Mouse (Mus musculus) gastrocnemius, postnatal 36 days (tissue): ENCODE results near the gene Psmg3. TPM values are rescaled to one million over a fixed set of nuclear protein-coding genes. Genes with fewer than 3 reads are reported as not detected.
A peak's percentile ranks its signal among the peaks of the same experiment; 100 is the strongest.

ENCODE experiments used
- DNase-seq, 2 experiments: peaks; one replicate each; pipeline ENCODE4 v3.0.0; 2022
- intact Hi-C: fragments of 180-260 bp; cut with DNase I; formaldehyde crosslinking; loops from one replicate; pipeline ENCODE4 v1.15.1; 2025
- total RNA-seq, 2 experiments: library from RNA; stranded (reverse); gene quantifications; 2 replicates each; pipeline ENCODE4 v1.2.3; 2021

Psmg3 gene
- total RNA-seq, 2 experiments from 2014 or later = 6.7 to 8.7 TPM

DNA sequence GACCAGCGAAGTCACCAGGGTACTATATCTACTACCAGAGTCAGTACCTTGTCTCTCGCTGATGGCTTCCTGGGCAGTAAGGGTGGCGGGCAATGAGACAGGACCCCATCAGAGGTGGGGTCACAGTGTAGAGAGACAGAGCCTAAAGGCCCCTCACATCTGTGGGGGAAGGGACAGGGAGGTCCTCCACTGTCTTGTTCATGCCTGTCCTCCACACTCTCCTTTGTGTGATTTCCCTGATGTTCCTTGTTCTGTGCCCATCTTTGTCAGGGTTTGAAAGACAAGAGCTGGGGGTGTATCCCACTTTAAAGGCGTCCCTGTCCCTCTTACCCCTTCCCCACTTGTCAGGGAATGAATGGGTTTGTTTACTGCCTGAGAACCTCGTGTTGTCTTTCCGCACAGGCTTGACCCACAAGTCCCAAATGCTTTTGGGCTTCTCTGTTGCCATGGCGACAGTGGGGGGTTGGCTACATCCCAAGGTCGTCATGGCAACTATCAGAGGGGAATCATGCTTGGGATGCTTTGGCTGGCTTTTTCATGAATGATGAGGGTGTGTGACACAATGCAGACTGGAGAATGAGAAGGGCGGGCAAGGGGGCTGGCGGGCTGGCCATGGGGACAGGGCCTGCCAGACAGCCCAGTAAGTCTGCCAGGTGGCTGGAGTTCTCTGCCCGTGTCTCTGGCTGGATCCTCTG, 29.1 kb downstream of the Psmg3 start:
- peak; percentile 81 to 88 for DNase-seq
- intact Hi-C loops = no loop called here

GRCm38 (mm10) chr5:139796900-139797299, 29.8 kb downstream of the Psmg3 start:
- intact Hi-C loops = no loop called here

GRCm38 (mm10) chr5:139796001-139796620, 30.6 kb downstream of the Psmg3 start:
- no peak for DNase-seq
- intact Hi-C loops = no loop called here

More at GRCm38 (mm10) chr5:139796900-139797299, 29.8 kb downstream of the Psmg3 start:
- DNase-seq = peak; percentile 79 to 91

GRCm38 (mm10) chr5:139794938-139795337, 31.7 kb downstream of the Psmg3 start:
- intact Hi-C loops = no loop called here

GRCm38 (mm10) chr5:139794137-139794536, 32.5 kb downstream of the Psmg3 start:
- intact Hi-C loops = no loop called here
- no peak for DNase-seq

More at GRCm38 (mm10) chr5:139794938-139795337, 31.7 kb downstream of the Psmg3 start:
- DNase-seq = peak in 1 of 2 experiments; percentile 52

DNA sequence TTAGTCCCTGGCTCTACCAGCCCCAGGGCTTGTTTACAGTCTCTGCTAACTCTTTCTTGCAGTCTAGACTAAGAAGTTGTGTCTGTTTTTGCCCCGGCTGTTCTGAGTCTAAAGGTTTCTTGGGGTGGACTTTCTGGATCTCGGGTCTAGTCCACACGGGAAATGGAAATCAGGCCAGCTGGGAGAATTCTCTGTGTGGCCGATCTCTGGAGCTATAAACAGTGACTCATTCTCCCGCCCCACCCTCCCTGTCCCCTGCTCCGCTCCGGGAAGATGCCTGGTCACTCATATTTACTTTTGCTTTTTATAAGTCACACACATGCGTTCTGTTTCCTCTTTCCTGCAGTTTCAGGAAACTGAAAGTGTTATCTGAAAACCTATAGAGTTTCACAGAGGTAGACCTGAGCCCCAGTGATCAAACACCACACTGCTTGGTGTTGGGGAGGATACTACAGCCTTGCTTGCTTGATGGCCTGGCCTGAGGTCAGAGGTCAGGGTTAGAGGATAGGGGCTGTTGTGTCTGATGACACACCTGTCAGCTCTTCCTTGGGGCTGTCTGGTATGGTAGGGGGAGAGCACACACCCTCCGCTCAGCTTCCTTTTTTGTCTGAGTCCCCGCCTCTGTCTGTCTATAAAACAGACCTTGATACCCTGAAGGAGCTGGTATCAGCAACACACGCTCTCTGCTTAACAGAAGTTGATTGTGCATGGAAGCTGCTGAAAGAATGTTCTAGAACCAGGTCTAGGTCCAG, 33.2 kb downstream of the Psmg3 start:
- intact Hi-C loops = no loop called here
- no peak for DNase-seq

DNA sequence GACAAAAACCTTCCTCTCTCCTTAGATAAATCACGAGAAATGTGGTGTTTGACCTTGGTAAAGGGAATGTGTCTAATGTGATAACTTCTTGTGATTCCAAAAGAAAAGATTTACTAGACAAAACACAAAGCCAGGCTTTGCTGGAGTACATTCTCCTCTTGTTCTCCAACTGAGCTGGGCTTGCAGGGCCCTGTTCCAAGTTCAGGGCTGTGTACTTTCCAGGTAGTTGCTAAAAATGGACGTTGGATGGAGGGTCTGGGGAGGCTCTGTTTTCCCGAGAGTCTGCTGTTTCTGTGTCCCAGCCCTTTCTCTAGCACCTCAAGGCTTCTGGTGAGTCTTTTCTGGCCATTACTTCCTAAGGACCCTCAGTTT, 33.7 kb downstream of the Psmg3 start:
- intact Hi-C loops = no loop called here
- DNase-seq = no peak

DNA sequence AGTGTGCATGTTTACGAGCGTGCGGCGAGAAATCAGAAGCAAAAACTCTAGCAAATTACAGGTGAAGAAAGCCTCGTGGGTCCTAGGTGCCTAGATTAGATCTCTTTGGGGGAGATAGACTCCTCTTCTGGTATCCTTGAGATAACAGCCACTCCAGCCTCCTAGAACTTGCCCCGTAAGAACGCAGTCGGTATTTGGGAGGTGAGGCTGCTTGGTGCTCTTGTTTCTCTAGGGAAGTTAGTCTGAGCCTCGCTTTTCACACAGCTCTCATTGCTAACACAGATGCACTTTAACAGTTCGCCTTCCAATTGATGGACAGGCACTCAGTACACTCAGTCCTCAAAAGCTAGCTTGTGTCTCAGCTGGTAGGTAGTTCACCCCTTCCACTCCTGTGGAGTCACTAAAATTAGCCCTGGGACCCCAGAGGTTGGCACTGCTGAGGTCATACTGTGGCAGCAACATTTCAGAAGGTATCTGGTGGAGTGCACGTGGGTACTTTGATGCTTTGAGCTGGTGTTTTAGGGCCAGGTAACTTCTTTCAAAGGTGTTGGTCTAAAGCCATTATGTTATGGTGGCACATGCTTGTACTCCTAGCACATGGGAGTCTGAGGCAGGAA, 34.4 kb downstream of the Psmg3 start:
- DNase-seq = no peak
- intact Hi-C loops = no loop called here

DNA sequence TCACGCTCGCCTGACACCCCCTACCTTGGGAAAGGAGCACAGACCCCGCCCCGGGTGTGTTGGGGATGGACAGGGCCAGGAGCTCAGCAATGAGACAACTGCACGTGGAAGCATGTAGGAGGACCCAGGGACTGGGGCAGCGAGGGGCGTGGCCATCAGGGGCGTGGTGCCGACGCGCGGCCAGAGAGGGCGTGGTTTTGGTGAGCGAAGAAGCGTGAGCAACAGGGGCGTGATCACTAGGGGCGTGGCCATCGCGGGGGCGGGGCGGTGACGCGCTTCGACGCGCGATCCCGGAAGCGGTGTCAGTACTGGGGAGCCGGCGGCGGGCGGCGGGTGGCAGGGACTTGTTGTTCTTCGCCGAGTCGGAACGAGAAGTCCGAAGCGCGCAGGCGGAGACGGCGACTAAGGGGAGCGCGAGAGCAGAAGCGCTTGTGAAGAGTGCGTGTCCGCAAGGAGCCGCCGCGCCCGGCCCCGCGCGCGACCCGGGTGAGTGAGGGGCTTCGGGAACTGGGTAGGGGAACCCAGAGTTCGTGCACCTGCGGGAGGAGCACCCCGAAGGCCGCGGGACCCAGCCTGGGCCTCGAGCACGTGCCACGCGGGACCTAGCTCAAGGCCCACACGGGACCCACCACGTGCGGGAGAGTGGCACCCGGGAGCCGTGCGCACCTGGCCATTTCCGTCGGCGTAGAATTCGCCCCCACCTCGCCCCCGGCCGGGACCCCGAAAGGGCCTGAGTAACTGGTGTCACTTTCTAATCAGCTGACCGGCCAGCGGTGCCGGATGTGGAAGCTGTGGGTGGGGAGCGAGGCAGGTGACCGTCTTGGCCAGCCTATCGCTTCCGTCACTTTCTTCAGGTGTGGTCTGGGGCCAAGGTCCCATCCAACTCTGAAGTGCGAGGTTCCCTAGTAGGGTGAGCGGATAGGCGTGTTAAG, 35.2 kb downstream of the Psmg3 start, which contains the start of gene Mafk:
Gene Mafk (plus strand): TSS at position 287 of the 932 bp plus-strand sequence.
- intact Hi-C loops = no loop called here
- peak; percentile 98 to 99 for DNase-seq

DNA sequence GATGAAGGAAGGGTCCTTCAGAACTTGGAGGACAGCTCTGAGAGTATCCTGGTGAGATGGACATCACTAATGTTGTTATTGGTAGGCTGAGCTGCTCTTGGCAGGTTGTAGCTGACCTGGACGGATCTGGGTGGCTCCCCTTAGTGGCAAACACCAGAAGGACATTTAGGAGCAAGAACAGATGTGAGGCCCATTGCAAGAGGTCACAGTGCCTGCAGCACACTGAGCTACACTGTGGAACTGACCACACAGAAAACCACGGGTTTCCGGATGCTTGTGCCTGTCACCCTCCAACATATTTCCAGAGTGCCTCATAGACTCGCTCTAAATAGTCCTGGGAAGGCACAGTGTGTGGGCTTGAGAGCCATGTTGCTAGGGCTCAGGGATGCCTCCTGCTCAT, 37.2 kb downstream of the Psmg3 start:
- intact Hi-C loops = no loop called here
- DNase-seq = no peak

- DNase-seq = no peak
- intact Hi-C loops = loop anchor here (5.0 kb wide), 1 partner anchor 36 kb away; the partner anchor contains the start of gene Tmem184a
These were observed 45.3 kb downstream of the Psmg3 start for GRCm38 (mm10) chr5:139781406-139781805.

DNA sequence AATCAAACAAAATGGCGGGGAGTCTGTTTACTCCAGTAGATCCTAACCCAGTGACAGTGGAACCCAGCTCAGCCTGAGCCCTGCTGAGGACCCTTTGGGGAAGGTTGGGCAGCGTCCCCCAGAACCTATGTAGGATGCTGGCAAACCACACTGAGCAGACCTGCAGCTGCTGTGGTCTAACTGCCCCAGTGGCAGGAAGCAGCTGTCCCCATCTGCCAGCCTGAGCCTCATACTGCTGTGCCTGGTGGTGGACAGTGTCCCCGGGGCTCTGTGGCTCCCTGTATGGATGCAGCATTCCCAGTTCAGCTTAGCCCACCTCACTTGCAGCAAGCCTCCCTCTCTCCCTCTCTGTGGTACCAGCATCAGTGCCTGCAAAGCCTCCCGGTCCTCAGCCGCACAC, 49.7 kb downstream of the Psmg3 start:
- intact Hi-C loops = no loop called here

DNA sequence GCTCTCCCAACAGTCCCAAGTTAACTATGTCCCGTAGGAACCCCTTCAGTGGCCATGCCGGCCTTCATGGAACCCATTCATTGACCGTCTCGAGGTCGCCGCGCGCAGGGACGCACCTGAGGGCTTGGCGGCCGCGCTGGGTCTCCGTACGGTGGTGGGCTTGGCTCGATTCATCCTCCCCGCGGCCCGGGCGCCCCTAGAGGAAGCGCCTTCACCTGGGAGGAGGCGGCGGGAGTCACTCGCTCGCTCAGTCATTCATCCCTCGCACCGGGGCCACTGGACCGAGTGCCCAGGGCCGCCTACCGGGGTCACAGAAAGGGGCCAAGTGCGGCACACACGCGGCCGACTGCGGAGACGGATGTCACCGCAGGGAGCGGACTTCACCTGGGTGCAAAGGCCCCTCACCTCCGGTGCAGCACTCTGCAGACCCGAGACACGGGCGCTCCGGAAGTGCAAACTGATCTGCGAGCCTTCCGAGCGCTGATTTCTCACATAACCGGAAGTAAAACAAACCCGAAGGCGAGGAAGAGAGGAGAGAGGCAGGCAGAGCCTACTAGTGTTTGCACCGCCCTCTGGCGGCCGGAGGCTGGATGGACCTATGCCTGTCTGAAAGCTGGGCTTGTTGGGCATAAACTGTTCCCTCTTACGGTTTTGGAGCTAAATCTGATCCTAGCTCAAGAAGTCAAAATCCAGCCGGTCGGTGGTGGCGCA, 51.3 kb downstream of the Psmg3 start, which contains the start of gene Ints1:
Gene Ints1 (minus strand): TSS at position 459 of the 711 bp plus-strand sequence.
- intact Hi-C loops = no loop called here
- peak; percentile 92 to 95 for DNase-seq

More for the DNA sequence above, 49.7 kb downstream of the Psmg3 start:
- no peak for DNase-seq

Other genes starting within 250 kb of the Psmg3 start
- under 1 TPM; 0.52 to 0.94 TPM for gene Micall2, start 90.5 kb downstream of the Psmg3 start, total RNA-seq
- gene Ints1, start 51.2 kb downstream of the Psmg3 start, total RNA-seq = 10 to 100 TPM; 27.4 to 31.2 TPM
- gene Mafk, start 35.4 kb downstream of the Psmg3 start, total RNA-seq = 10 to 100 TPM; 16.6 to 21.4 TPM
- 1 to 10 TPM in 1 of 2 experiments, under 1 TPM in 1; 0.96 to 1.4 TPM for gene Tmem184a, start 7.0 kb downstream of the Psmg3 start, total RNA-seq
- gene Gm26938, start 478 bp downstream of the Psmg3 start, total RNA-seq = not detected
- gene Elfn1, start 81.1 kb upstream of the Psmg3 start, total RNA-seq = not detected